Mouse (Mus musculus) urinary bladder, postnatal 25 days (tissue): Measurements from ENCODE around the gene Ccdc194.

Experiments
- DNase-seq: peaks from one replicate; pipeline ENCODE4 v3.0.0; 2022; ENCODE audit warnings: low spot score

Gene Ccdc194

DNA sequence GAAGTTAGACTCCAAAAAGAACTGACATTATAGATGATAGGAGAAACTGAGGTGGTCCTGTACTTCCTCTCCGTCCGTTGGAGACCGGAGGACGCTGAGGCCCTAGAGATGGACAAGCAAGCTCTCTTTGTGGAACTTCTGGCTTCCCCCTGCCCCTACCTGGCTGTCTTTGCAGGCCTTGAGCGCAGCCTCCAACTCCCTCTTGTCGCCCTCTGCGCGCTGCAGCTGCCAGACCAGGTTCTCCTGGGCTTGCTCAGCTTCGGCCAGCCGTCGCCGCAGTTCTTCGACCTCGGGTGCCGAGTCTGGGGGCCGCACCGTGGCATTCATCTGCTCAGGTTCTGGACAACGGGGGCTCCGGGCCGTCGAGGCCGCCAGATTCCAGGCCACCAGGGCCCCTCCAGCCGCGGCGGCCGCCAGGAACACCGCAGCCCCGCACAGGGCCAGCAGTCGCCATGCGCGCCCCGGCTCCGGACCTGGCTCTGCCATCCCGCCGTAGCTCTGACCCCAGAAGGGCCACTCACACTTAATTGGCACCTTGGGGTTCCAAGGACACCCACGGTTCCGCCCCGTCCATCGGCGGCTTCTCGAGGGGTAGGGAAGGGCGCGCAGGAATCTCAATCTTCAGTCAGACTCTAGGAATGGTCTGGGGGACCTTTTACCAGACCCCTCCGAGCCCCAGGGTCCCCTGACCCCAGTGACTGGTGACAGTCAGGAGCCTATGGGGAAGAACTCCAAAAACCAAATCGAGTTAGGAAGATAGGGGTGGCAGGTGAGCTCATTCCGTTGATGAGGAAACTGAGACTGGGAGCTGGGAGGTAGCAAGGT is at the start of gene Ccdc194:
TSS of gene Ccdc194 (minus strand) at position 486 of the 825 bp plus-strand sequence.
- DNase-seq: no peak

DNA sequence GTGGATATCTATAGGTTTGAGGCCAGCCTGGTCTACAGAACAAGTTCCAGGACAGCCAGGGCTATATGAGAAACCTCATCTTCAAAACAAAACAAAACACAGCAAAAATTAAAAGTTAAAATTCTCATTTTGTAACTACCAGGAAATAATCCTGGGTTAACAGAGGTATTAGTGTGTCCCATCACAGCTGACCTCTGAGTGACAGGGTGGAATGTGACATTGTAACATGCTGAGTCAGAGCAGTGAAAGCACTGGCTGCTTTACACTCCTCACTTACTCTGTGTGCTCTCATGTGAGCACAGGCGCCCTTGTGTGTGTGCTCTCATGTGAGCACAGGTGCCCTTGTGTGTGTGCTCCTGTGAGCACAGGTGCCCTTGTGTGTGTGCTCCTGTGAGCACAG is 49.5 kb upstream of the Ccdc194 start:
- no peak for DNase-seq

DNA sequence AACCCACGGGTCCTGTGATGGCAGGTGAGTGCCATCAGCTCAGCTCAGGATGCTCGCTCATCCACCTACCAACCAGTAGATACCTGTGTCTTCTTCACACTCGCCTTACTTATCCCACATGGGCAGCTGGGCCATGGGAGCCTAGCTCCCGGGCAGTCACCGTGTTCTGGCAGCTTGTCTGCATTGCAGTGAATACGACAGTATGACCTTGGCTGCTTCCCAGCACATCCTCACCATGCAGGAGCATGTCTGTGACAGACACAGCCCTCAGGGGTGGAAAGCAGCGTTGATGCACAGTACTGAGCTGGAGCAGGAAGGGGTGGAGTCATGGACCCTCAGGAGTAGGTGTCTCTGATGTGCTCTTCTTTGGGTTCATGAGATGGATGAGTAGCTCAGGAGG is 48.9 kb upstream of the Ccdc194 start:
- no peak for DNase-seq

DNA sequence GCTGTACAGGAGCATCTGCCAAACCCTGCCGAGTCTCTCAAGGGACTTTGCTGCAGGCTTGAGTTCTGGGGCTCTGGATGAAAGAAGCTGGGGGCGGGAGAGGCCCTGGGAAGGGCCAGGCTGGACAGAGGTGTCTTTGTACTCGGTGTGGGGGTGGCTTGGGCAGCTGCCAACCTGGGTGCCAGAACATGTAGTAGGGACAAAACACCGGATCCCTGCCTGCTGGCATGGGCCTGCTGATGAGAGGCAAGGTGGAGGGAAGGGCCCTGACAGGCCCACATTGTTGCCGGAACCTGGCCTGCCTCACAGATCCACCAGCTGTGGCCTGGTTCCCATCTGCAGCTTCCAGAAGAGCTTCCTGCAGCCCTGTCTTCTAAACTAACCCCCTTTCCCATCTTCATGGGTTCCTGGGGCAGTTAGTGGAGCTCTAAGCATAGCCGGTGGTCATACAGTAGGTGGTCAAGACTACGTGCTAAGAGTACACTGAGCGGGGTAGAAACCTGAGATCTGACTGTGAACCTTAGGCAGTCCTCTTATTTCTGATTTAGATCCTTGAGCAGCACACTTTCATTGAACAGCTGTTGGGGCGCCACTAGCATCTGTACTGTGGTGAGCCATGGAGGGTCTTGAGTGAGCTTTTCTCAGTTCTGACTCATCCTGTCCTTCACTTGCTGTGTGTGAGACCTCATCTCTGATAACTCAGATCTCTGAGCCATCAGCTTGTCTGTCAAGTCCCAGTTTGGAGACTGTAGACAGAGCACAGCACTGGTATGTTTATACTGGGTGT is 47.5 kb upstream of the Ccdc194 start:
- no peak for DNase-seq

DNA sequence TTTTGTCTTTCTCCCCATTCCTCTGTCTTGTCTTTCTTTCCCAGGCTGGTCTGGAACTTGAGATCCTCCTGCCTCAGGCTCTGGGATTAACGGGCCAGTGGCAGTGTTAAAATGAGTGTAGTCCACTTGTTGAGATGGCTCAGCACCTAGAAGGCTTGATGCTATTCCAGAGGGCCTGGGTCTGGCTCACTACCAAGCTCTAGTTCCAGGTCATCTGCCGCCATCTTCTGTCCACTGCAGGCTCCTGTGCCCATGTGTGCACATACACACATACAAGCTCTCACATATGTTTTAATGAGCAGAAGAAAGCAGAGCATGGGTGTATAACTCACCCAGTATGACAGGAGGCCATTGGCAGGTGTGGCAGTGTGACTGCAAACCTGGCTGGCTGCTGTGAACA is 46.6 kb upstream of the Ccdc194 start:
- no peak for DNase-seq

DNA sequence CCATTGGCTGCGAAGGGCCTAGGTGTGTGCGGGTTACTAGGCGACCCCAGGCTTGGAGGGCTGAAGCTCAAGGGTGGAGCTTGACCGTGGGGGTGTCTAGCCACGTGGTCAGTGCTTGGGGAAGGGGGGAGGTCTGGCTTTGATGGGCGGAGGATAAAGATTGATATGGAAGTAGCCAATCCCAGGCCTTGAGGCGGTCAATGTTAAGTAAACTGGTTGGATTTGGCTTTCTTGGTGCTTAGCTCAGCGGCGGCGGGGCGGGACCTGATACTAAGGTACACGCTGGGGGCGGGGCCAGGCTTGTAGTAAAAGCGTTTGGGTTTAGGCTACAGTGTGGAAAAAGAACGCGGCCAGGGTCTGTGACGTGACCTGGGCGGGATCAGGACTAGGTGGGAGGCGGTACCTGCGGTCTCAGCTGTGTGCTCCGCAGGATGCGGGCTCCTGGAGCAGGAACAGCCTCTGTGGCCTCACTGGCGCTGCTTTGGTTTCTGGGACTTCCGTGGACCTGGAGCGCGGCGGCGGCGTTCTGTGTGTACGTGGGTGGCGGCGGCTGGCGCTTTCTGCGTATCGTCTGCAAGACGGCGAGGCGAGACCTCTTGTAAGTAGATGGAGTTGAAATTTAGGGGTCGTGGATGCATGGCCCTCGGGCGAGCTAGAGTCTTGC is 44.9 kb upstream of the Ccdc194 start:
- peak; percentile 92 for DNase-seq

DNA sequence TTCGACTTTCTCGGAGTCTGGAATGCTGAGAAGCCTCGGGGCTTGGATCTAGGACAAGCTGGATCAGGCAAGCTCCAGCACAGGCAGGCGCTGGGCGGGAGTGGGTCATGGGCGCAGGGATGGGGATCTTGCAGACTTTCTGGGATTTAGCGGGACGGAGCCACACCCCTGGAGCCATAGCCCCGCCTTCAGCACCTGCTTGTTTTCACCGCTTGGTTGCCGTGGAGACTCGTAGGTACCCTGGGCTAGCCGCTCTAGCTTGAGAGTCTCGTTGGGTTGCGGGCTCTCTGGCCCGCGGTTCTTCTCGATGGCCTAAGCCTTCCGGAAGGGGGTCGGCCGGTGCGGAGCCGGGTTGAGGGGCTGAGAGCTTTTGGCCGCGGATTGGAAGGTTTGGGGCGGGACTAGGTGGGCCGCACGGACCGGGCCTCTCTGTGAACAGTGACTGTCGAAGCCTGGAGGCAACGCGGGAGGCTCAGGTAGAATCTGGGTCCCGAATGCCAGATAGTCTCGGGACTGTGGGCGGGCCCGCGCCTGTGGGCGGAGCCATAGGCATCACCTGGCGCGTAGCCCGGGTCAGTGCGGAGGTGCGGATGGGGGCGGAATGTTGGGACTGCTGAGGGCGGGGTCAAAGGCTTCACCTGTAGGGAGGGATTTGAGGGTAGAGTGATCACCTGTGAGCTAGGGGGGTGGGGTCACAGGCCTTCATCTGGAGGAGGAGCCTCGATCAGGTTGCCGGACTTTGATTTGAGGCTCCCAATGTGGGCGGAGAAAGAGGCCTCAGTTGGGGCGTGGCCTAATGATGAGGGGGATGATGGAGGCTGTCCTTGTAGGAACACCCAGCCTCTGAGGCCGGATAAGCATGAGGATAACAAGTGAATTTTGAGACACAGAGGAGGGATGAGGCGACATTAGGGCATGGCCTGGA is 44.1 kb upstream of the Ccdc194 start:
- DNase-seq: peak; percentile 80

DNA sequence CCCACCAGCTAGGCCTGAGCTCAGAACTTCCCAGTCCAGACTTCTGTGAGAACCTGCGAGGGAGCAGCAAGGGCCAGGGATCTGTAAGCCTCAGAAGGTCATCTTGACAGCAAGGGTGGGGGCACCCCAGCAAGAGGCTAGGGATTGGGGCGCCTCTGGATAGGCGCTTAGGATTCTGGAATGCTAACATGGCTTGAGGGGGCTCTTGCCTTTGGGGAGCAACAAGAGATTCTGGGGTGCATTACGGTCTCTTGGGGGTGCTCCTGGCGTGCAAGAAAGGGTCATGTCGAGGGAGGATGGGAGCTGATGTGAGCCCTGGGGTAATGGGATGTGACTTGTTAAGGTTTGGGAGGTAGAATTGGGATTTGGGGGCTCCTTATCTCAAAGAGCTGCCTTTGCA is 43.4 kb upstream of the Ccdc194 start:
- no peak for DNase-seq

DNA sequence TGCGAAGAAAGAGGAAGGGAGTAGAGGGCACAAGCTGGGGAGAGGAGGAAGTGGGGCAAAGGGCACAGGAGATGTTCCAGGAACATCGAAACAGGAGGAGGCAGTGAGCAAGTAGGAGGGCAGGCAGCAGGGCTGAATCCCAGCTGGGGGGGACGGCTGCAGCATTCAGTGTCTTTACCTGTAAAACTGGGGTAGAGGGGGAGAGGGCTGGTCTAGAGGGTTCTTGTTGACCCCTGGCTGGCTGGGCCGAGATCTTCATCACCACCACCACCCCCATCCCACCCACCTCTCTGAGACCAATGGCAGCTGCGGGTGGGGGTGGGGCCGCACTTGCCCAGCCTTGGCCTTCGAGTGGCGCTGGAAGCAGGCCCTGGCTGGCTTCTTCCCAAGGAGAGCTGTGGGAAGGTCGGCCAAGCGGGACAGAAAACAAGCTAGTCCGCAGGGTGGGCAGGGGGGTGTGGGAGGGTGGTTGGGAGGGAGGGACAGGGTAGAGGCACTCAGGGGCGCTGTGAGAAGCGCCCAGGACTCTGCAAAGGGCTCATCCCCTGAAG is 43.0 kb upstream of the Ccdc194 start, which contains the start of gene Slc27a1:
TSS of gene Slc27a1 (plus strand) at position 496 of the 551 bp plus-strand sequence.
- no peak for DNase-seq

DNA sequence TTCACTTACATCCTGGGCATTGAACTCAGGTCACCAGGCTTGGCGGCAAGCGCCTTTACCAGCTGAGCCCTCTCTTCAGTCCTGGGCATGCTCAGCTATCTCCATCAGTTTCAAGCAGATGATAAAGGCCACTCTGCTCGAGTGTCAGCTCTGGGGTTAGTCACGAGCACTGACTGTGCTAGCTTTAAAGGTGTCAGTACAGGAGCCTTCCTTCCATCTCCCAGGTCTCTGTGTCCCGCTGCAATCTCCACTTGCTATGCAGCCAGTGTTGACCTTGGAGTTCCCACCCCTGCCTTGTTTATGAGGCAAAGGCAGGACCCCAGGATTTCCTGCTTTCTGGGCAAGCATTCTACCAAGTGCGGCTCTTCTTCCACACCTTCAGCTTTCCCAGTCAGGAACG is 42.1 kb upstream of the Ccdc194 start:
- DNase-seq: no peak

DNA sequence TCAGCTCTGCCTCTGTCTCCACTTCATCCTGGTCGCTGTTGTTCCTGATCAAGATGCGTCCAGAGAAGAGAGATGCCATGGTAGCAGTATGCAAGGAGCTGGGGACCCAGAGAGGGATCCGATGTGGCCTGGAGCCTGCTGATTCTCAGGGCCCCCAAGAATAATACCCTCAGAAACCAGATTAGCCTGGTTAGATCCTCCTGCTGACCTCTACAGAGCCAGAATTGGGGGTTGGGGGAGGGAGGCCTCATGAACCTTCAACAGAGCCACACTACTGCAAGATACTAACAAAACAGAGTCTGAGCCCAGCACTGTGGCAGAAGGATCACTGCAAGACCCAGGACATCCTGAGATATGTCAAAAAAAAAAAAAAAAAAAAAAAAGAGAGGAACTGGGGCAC is 41.0 kb upstream of the Ccdc194 start, which contains the start of gene Nxnl1:
TSS of gene Nxnl1 (minus strand) at position 101 of the 400 bp plus-strand sequence.
- DNase-seq: no peak

DNA sequence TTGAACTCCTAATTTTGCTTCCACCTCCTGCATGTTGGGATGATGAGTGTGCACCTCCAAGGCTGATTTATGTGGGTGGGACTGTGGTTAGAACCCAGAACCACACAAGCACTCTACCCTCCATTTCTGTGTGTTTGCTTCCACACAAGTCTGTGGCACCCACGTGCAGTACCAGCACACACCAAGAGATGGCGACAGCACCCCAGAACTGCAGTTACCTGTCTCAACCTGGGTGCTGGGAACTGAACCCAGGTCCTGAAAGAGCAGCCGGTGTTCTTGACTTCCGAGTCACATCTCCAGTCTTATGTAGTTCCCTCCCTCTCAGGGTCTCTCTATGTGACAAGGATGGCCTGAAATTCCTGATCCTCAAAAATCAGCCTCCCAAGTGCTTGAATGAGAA is 38.5 kb upstream of the Ccdc194 start:
- no peak for DNase-seq

DNA sequence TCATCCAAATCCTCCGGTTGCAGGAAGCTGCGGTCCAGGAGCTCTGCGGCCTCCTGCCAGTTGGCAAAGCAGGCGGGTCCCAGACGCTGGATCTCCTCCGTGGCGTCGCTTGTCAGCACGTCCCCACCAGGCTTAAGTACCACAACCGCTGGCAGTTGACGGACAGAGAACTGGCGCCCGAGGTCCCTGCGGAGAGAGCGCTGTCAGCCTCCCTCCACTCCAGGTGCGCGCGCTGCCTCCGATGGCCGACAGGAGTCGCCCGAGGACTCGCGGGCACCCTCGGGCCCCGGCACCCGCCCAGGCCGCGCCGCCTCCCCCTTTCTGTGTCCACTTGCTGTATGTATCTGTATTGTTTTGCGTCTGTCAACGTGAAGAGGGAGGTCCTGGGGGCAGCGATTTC is 37.2 kb upstream of the Ccdc194 start:
- DNase-seq: peak; percentile 88

DNA sequence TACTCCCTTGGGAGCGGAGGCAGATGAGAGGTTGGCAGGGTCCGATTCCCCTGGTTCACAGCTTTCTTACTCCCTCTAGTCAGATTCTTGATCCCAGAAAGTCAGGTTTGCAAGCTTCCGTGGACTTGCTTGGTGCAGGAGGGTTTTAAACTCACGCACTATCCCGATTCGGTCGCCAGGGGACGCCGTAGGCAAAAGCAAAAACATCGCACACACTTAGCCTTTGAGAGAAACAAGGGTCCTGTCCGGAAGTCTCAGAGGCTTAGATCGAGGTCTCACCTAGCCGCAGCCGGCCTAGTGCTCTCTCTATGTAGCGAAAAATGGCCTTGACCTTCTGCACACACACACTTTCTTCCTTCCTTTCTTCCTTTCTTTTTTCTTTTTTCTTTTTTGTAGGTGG is 35.9 kb upstream of the Ccdc194 start:
- DNase-seq: peak; percentile 45

DNA sequence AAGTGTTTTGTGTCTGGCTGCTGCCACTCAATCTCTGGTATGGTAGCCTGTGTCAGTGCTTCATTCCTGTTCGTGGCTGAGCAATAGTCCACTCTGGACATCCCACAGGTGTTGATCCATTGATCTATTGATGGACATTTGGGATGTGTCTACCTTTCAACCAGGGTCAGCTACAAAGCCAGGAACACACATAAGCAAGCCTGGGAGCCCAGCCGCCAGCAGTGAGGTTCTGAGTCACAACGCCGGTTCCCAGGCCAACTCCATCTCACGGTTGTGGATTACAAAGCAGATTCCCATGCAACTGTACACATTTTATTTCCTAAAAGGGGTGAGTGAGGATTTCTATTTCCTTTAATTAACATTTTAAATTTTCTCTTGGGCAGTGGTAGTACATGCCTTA is 35.3 kb upstream of the Ccdc194 start:
- DNase-seq: no peak

DNA sequence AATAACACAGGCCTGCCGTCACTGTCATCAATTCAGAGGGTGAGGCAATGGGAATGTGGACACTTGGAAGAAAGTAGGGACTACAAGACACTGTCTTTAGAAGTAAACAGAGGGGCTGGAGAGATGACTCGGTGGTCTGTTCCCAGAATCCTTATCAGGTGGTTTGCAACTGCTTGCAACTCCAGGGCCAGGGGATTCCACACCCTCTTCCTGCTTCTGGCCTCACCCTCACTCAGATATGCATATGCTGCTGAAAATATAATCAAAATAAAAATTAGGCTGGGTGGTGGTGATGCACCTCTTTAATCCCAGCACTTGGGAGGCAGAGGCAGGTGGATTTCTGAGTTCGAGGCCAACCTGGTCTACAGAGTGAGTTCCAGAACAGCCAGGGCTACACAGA is 34.6 kb upstream of the Ccdc194 start:
- DNase-seq: no peak

DNA sequence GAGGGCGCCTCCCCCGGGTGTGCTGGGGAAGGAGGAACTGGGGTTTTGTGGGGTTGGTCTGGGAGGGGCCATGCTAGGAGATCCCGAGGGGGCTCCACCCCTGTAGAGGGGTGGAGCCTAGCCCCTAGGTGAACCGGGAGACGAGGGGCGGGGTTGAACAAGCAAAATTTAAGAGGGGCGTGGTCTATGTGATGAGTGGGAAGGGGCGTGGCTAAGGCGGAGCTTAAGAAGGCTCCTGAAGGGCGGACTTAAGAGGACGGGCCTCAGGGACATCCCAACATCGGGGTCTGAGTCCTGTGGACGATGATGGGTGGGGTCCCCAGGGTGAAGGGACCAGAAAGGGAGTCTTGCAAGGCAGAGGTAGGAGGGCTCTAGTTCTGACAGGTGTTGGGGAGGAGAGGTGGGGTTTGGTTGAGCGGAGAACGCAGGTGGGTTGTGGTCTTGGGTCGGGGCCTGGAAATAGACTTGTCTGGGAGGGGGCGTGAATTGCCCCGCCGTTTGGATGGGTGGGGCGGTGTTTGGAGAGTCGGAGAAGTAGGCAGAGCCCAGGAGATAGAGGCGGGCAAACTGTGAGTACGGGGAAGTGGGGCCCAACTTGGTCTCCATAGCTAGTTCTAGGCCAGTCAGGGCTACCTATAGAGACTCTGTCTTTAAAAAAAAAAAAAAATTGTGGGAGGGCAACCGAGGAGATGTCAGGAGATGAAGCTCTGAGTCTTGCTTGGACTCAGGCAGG is 33.6 kb upstream of the Ccdc194 start:
- peak; percentile 65 for DNase-seq

DNA sequence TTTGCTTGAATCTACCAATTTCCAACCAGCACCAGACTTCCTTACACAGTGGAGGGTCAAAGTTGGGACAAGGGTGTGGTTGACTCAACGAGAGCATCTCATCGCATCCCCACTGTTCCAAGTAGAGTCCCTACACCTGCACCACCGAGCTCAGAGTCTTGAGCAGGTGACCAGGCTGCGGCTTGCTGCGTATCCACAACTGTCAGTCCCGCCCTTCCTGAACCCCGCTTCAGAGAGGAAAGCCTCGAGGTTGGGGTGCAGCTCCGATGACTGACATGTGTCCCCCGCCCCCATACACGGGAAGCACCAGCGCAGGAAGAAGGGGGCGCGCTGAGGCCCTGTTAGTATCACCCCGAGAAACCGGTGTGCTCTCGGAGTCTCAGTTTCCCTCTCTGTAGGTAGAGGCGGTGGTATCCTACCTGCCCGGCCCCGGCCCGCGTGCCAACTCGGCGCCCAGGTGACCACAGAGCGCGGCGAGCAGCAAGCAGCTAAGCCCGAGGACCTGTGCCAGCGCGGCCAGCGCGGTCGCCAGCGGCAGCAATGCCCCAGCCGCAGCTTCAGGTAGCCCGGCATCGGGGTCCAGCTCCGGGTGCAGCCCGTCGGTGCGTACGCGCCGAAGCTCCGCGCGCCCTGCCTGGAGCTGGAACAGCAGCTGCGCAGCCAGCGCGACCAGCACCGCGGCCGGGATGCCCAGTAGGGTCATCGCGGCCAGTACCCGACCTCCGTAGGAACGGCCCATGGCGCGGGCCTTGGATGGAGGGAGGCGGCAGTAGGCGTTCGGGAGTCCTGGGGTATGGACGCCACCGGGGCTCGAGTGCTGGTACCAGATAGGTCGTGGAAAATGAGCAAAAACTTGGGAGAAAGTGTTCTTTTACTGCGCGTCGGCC is 32.8 kb upstream of the Ccdc194 start, which contains the start of gene Tmem221:
TSS of gene Tmem221 (minus strand) at position 801 of the 887 bp plus-strand sequence.
- DNase-seq: no peak

DNA sequence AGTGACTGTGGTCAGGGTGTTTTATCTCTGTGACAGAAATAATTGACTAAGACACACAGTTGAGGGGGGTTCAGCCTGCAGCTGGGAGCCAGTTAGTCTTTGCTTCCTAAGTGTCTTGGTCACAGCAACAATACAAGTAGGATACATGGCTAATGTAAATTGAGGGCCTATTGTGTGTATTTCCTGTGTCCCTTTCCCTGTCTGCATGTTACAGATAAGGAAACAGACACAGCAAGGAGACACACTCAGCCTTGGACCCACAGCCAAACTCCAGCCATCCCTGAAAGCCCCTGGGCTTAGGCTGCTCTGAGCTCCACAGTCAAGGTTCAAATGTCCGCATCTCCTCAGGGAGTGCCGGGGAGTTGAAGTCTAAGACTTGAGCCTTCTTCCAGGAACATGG is 29.1 kb upstream of the Ccdc194 start:
- no peak for DNase-seq
